Mouse (Mus musculus): Measurements from ENCODE around the gene Polg2.
A peak's percentile ranks its signal among the peaks of the same experiment; 100 is the strongest.
"Not testable (repeated sequence)": the region's sequence is repeated elsewhere in the genome, so short reads cannot be mapped to it uniquely, and the experiment has no call there.

The Polg2 gene

DNA sequence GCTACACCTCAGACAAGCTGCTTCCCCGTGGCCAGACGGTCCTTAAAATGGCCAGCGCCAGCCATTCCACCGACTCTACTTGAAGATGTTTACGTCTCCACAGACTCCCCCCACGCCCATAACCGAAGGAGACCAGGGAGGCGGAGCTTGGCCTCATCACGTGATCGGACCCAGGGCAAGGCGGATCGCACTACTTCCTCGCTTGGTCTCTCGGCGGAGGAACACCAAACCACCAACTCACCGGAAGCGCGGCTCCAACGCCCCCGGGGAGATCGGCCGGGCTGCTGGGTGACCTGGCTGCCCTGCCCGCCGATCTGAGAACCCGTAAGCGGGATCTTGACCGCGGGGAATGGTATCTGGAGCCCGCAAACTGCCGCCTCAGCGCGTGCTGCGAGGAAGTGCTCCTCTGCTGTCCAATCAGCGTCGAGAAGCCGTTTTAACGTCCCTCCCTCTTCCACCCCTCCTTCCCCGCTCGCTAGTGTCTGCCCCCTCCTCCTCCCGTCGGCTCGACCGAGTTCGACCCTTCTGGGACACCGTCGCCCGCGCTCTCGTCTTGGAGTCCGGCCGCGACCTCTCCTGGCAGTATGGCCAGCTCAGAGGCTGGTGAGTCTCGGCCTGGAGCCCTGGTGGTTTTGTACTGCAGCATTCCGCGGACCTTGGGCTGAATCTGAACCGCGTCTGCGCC, 9.6 kb upstream of the Polg2 start, which contains the start of the genes Ddx5 and Cep95:
Gene Ddx5 (minus strand): TSS at position 411 of the 685 bp plus-strand sequence.
Gene Cep95 (plus strand): TSS at position 478 of the 685 bp plus-strand sequence.
- peak; percentile 99 for DNase-seq

DNA sequence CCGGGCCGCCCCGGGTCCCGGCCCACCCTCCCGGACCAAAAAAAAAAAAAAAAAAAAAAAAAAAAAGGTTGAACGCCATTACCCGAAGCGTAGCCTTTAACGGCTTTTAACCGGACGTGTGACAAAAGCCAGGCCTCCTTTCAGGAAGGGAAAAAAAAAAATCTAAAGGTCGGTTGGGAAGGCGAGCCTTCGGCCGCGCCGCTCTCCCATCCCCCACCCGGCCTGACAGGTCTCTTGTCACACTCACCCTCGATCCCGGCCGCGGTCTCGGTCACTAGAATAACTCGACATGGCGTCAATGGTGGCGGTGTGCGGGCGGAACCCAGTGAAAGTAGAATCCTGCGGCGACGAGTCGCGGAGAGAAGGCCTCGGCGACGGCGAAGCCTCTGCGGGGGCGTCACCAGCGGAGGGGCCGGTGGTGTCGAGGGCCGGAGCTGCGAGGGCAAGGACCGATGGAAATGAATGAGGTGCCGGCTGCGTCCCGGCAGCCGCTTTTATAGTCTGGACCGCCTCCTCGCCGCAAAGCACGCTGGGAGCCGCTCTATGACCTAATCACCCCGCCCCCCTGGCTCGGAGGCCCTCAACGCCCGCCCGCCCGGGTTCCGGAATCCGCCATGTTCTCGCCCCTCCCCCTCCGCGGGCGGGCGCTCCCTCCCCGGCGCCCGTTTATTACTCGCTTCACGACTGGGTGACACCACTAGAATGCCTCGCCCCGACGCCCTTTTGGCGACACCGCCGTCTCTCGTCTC, 8.9 kb upstream of the Polg2 start:
- DNase-seq: peak; percentile 98

DNA sequence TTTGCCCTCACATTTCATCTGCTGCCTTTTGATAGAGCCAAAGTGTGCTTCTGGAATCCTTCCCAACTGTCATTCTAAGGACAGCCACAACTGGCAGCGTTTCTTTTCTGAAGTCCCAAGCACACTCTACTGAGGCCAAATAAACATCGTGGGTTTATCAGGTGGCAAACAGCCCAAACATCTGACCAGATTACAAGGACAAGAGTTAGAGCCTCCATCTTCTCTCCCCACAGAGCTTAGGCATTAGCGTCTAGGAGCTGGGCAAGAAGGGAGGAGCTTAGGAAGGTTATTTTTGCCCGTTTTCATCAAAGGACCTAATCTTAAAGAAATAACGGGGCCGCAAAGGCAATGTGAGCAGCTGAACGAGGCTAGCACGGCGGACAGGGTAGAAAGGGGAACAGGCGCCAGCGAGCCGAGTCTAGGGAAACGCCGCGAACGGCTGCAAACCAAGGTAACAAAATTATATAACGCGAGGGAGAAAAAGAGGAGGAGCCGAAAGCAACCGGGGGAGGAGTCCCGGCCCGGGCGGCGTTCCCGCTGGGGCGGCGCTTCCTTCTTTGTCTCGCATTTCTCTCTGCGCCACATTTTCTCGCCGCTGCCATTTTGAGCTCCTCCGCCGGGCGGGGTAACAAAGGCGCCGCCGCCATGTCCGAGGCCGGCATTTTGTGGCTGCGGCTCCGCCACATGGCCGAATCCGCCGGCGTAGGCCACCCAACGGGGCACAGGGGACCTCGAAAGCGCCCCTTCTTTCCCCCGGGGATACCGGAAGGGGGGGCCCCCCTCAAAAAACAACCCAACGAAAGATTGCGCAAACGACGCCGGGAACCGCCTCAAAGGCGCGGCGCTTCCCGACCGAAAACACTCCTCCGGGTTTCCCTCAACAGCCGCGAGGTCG, 8.0 kb upstream of the Polg2 start:
- DNase-seq: peak; percentile 94

DNA sequence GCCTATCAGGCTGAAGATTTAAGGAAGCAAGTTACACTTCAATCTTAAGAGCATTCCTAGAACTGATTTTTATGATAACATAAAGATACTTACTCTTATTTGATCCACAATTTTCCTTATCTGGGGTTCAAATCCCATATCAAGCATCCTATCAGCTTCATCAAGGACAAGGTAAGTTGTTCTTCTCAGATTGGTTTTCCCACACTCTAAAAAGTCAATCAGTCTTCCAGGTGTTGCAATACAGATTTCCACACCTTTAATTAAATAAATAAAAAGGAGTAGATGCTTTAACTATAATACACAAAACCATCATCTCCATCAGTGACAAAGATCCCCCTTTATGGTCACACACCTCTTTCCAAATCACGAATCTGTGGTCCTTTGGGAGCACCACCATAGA, 5.7 kb upstream of the Polg2 start:
- no peak for DNase-seq

DNA sequence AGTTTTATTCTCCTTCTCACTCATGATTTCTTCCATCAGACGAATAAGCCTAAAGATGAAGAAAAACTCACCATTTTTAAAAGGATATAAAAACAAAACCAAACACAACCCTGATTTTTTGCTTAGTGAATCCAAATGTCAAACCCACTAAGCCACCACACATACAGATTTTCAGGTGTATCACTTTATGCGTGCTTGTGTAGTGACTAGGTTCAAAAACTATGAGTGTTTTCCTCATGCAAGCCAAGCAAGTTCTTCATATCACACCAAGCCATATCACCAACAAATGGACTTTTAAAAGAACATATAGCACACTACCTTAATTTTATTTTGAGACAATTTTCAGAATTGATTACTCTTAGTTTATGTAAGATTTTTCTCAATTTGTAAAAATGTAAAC, 5.1 kb upstream of the Polg2 start:
- no peak for DNase-seq

DNA sequence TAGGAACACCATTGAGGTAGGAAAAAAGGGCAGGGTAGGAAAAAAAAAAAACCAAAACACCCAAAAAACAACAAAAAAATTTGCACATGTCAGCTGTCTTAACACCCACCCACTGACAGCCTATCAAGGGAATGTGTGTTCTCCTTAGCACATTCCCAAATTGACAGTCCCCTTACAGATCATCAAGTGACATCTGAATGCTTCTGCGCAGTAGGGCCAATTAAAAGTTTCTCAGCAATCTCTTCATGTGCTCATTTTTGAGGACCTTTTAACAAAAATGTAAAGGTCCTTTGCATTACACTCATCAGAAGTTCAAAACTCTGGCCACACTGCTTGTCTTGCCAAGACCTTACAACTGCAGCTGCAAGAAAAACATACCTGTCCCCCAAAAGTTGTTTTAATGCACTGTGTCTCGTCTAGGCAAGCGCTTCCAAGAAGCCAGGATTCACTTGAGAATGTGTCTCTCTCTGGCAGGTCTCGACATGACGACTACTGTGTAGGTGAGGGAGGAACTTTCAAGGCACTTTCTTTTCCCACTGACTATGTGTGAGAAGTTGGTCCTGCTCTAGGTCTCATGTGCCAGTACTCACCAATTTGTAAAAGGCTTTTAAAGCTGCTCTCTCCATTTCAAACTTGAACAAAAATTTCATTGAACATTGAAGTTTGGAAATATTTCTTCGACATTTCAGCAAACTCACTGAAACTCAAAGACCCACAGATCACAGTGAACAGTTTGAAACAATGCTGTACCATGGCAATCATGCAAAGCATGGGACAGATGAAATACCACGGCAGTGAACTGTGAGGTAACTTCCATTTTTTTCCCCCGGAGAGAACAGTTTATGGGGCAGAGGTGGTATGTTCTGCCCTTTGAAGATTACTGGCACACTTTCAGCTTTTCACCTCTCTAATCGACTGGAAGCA, 3.8 kb upstream of the Polg2 start:
- no peak for DNase-seq

DNA sequence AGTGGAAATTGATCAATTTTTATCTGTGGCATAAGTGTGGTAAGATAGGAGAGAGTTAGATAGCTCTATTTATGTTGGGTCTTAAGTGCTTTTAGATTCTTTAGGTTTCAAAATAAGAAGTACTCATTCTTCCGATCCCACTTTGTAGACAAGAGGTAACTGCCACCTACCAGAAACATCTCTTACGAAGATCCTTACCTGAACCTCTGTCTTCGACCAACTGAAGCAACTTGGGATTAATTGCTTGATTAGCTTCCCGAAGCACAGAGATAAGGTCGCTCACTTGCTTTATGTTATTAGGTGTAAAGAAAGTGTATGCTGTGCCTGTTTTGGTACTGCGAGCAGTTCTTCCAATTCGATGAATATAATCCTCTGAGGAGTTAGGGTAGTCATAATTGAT, 2.9 kb upstream of the Polg2 start:
- not testable (repeated sequence) for DNase-seq

DNA sequence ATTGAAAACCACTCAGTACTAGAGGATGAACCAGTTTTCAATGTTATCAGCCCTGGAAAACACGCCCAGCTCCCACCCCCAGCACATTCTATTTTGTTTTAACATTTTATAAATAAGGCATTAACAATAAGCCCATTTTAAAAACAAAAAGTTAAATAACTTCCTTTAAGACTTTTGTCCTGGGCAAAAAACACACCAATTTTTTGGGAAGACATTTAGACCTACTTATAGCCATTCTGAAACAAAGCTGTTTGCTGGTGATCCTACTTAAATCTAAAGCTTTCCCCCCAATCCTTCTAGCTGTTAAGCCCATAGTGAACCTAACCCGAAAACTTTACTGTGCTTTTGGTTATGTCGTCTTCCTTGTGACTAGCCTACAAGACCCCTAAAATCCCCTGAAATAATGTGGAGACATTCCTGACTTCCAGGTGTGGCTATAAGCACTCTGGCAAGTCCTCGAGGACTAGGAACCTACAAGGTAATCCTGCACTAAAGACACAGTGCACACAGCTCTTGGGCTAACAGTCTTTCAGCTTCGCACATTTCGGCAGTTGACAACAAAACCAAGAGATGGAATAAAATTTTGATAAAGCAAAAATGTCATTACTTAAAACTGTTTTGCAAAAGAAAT, 1.4 kb upstream of the Polg2 start:
- no peak for DNase-seq

DNA sequence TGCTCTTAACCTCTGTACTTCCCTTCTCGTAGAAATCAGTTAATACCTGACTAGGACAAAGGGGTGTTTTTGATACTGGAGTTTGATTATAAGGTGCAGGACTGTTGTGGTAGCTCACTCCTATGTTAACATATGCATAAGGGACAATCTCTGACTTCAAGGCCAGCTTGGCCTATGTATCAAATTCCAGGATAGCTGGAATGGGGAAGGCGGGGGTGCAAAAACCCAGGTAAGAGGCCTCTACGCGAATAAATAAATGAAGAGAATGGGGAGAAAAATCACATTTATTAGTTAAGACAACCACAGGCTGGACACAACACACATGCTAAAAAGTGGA, 720 bp upstream of the Polg2 start:
- no peak for DNase-seq

DNA sequence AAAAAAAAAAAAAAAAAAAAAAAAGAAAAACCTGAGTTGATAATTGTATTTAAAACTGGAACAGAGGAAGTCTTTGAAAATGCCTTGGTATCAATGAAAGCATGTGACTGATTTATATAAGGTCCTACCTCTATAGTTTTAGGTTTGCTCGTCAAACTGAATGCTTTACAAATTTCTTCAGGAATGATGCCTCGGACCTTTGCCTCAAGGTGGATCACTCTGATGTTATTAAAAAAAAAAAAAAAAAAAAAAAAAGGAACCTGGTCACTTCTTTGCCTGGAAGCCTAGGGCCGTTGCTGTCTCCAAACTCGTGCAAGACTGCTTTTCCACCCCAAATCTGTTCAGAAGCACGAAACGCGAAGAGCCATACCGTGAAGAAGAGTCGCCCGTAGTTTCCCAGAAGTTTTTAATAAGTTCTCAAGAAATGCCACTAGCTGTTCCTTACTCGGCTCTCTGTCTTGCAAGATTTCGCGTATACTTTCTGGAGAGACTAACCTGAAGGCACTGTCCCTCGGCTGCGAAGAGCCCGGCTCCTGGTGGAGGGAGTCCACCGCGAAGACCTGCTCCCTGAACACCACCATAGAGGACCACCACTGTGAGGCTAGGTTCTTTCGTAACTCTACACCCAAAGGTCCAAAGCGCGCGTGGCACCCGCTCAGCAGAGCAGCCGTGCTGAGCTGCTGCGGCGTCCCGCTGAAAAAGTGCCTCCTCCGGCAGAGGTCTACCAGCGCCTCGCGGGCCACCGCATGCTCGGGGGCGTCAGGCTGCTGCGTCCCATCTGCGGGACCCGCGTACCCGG, 549 bp downstream of the Polg2 start:
- no peak for DNase-seq

DNA sequence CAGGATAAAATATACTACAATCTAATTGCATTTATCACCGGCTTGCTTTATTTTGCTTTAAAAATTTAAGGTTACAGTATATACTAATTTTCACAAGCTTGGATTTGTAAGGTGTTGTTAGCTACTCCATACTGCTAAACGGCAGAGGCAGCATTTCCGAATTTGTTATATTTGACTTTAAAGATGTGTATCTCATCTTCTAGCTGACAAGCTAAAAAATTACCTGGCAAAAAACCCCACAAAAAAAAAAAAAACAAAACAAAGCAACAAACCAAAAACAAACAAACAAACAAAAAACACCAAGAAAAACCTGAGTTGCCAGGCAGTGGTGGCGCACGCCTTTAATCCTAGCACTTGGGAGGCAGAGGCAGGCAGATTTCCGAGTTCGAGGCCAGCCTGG, 1.2 kb downstream of the Polg2 start:
- no peak for DNase-seq

DNA sequence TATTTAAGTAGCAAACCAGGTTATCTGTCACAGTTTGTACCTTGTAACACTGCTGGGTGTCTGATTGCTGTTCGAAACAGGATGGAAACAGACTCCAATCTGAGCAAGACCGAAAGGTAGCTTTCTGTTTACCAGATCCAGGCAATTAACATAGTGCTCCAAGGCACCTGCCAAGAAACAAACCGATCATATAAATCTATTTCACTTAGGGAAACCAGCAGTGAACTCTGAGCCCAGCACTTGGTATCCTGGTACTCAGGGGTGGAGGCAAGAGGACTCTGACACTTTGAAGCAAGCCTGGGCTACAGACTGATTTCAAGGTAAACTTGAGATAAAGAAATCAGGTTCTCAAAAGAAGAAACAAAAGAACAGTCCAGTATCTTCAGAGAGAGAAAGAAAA, 1.9 kb downstream of the Polg2 start:
- no peak for DNase-seq

DNA sequence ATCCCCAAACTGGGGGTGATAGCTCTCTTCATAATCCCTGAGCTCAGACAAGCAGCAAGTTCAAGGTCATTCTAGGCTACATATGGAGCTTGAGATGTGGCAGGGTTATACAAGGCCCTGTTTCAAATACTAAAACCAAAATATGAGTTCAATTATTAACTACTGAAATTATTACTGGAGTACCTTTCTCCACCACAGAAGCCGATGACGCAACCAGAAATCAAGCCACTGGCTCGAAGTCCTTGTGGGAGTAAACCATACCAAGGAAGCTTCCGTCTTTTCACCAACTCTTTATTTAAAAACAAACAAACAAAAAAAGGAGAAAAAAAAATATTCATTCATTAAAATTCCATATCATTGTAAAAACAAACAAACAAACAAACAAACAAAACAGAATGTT, 2.4 kb downstream of the Polg2 start:
- DNase-seq: peak; percentile 42

DNA sequence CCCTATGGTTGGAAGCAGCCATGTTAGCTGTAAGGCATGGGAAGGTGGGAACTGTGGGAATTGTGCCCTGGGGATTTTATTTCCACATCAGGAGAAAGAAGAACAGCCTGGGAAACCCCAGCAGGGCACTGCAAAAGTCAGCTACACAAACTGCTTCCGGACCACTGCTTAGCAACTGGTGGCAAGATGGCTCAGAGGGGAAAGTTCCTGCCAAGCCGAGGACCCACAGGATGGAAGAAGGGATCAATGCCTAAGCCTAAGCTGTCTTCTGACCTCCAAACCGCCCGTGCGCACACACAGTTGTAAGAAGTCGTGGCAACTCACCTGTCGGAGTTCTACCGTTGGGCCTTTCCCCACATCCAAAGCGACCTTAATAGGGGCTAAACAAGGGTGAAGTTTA, 6.3 kb downstream of the Polg2 start:
- DNase-seq: no peak

DNA sequence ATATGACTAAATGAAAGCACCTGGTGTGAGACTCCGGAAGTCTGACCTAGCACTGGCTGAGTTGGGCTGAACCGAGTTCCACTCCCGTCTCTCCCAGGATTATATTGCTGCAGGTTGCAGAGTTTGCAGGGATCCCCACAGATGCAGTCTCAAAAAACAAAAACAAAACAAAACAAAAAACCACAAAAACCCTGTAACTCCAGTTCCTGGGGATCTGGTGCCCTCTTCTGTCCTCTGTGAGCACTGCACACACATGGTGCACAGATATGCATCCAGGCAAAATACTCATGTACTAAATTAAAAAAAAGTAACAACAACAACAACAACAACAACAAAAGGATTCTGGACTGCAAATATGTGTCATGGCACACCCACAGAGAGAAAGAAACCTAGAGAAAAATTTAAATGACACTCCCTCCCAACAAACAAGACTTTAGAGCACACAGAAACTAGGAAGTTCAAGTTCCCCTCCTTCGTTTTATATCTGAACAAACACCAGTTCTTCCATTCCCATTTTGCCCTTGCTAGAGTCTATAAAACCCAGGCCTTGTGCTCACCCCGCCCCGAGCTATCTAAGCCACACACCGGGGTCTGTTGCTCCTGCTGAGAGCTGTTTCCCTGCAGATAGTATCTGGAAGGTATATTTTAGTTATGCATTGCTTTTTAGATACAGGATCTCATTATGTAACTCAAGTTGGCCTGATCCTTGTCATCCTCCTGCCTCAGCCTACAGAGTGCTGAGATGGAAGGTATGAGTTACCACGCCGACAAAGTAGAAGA, 9.0 kb downstream of the Polg2 start:
- DNase-seq: no peak

DNA sequence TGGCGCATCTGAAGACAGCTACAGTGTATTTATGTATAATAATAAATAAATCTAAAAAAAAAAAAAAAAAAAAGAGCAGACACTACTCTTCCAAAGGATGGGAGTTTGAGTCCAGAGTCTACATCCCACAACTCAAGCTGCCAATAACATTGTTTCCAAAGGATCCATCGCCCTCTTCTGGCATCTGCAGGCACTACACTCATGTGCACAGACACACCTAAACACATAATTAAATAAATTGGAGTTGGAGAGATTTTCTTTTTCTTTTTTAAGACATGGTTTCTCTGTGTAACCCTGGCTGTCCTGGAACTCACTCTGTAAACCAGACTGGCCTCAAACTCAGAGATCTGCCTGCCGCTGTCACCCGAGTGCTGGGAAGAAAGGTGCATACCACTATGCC, 11.8 kb downstream of the Polg2 start:
- DNase-seq: no peak

DNA sequence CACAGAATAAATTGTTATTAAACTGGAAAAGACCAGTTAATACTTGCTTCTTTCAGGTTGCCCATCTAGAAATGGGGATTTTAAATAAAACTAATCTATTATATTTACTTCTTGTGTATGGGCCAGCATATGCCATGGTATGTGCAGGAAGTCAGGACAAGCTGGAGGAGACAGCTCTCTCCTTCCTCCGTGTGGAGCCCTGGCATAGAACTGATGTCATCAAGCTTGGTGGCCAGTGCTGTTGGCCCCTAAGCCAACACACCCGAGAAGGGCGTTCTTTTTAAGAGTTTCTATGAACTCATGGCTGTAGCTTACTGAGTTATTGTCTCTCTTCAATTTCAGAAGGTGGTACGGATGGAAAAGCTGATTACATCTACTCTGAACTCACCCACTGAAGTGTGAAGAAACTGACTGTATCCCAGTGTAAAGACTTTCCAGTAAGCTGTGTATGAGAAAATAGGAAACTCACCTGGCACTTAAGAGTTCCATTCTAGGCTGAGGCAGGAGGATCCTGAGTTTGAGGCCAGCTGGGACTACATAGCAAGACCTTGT, 12.7 kb downstream of the Polg2 start:
- DNase-seq: no peak

DNA sequence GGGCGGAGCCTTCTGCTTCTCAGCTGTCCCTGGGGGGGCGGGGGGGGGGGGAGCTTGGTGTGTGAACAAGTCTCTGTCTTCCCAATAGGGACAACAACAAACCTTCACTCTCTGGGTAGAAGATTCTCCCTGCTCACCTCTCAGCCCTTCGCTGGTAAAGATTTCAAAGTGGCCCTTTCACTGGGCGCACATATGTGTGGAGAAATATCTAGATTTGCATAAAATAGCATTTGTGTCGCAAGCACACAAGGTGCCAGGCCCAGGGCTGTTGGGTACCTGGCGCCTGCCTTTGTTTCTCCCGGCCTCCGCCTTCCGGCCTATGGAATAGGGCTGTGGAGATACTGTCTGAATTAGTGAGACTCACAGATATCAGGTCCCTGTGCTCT, 16.5 kb downstream of the Polg2 start:
- no peak for DNase-seq

DNA sequence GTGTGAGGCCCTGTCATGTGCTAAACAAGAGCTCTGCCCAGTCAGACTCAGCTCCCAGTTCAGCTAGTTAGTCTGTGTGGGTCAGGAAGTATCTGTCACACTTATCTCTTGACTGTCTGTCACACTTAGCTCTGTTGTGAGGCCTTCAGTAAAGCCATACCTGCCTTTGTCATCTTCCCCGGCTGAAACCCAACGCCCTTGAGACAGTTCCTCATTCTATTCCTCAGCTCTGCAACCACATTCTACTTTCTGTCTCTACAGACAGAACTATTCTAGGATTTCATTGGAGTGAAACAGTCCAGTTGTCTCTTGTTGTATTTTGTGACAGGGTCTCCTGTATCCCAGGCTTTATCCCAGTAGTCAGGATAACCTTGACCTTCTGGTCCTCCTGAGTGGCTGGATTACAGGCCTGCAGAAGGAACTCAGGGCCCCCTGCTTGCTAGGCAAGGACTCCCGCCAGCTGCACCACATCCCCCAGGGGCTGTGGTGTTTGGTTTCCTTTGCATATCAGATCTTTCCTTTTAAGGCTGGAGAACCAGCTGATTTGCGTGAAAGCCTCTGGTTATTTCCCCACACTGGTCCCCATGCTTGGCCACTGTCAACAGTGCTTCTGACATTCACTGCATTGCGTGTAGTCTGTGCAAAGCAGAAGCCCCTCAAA, 17.1 kb downstream of the Polg2 start:
- DNase-seq: peak; percentile 65
